Mouse (Mus musculus): Measurements from ENCODE around the gene Dera.

The Dera gene

GRCm38 (mm10) chr6:137886210-137886979 is 132.0 kb downstream of the Dera start:
- no peak for DNase-seq (ENCODE audit: low spot score in 2 of 2)

DNA sequence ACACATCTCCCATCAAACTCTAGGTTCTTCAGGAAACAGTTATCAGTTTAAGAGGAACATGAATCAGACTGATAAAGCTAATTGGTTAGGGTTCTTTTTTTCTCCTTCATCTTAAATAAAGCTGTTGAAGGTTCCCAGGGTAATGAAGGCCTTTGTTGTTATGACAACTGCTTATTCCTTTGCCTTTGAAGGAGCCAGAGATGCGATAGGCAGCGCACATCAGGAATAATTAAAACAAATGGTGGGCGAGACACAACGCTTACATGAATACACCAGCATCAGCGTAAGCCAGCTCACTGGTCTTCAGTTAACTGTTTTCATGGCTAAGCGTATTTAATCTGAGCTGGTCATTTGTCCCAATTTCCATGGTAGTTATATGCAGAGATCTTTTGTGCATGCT is 132.9 kb downstream of the Dera start:
- DNase-seq (ENCODE audit: low spot score in 2 of 2), result no peak

GRCm38 (mm10) chr6:137897671-137898070 is 143.3 kb downstream of the Dera start:
- DNase-seq (ENCODE audit: low spot score in 2 of 2), result no peak

GRCm38 (mm10) chr6:137901255-137901654 is 146.9 kb downstream of the Dera start:
- DNase-seq (ENCODE audit: low spot score in 2 of 2), result no peak

Data from right cerebral cortex, postnatal 10 days (tissue).